Mouse (Mus musculus): ENCODE data around the gene Syngr4.
"Not testable (repeated sequence)": the region's sequence is repeated elsewhere in the genome, so short reads cannot be mapped to it uniquely, and the experiment has no call there.

Gene Syngr4

GRCm38 (mm10) chr7:45916056-45917003 is 19.8 kb upstream of the Syngr4 start:
- in situ Hi-C loops (cut with MboI, MseI) = no loop called here

GRCm38 (mm10) chr7:45915011-45915410 is 18.5 kb upstream of the Syngr4 start:
- in situ Hi-C loops (cut with MboI, MseI) = no loop called here

- in situ Hi-C loops (cut with MboI, MseI) = no loop called here
These were observed 17.6 kb upstream of the Syngr4 start for GRCm38 (mm10) chr7:45914067-45914466.

GRCm38 (mm10) chr7:45909145-45909544 is 12.6 kb upstream of the Syngr4 start:
- in situ Hi-C loops (cut with MboI, MseI) = no loop called here

- in situ Hi-C loops (cut with MboI, MseI) = no loop called here
These were observed 11.9 kb upstream of the Syngr4 start for GRCm38 (mm10) chr7:45908384-45908783.

GRCm38 (mm10) chr7:45906622-45907021 is 10.1 kb upstream of the Syngr4 start:
- in situ Hi-C loops (cut with MboI, MseI) = no loop called here

GRCm38 (mm10) chr7:45902481-45903002 is 6.0 kb upstream of the Syngr4 start:
- in situ Hi-C loops (cut with MboI, MseI) = no loop called here

GRCm38 (mm10) chr7:45901562-45901961 is 5.0 kb upstream of the Syngr4 start:
- in situ Hi-C loops (cut with MboI, MseI) = no loop called here

- in situ Hi-C loops (cut with MboI, MseI) = not testable (repeated sequence)
These were observed 1.6 kb upstream of the Syngr4 start for GRCm38 (mm10) chr7:45898125-45898524.

- in situ Hi-C loops (cut with MboI, MseI) = no loop called here
These were observed 794 bp upstream of the Syngr4 start for GRCm38 (mm10) chr7:45897258-45897757.

GRCm38 (mm10) chr7:45895931-45896516 is 490 bp downstream of the Syngr4 start:
- in situ Hi-C loops (cut with MboI, MseI) = no loop called here

GRCm38 (mm10) chr7:45892651-45893050 is 3.9 kb downstream of the Syngr4 start:
- in situ Hi-C loops (cut with MboI, MseI) = no loop called here

GRCm38 (mm10) chr7:45887246-45887645 is 9.3 kb downstream of the Syngr4 start:
- in situ Hi-C loops (cut with MboI, MseI) = no loop called here

GRCm38 (mm10) chr7:45881011-45881410 is 15.5 kb downstream of the Syngr4 start:
- in situ Hi-C loops (cut with MboI, MseI) = no loop called here

GRCm38 (mm10) chr7:45880531-45880930 is 16.0 kb downstream of the Syngr4 start:
- in situ Hi-C loops (cut with MboI, MseI) = no loop called here

- in situ Hi-C loops (cut with MboI, MseI) = not testable (repeated sequence)
These were observed 18.2 kb downstream of the Syngr4 start, which contains the start of gene Grin2d for GRCm38 (mm10) chr7:45878278-45878677. Gene Grin2d, minus strand, starts transcription at chr7:45878378.

- in situ Hi-C loops (cut with MboI, MseI) = no loop called here
These were observed 19.6 kb downstream of the Syngr4 start for GRCm38 (mm10) chr7:45876895-45877294.

GRCm38 (mm10) chr7:45873061-45873947 is 23.2 kb downstream of the Syngr4 start:
- in situ Hi-C loops (cut with MboI, MseI) = no loop called here

- in situ Hi-C loops (cut with MboI, MseI) = no loop called here
These were observed 23.9 kb downstream of the Syngr4 start, which contains the start of gene Kdelr1 for GRCm38 (mm10) chr7:45872624-45873023. Gene Kdelr1, plus strand, starts transcription at chr7:45872772.

- in situ Hi-C loops (cut with MboI, MseI) = no loop called here
These were observed 26.0 kb downstream of the Syngr4 start for GRCm38 (mm10) chr7:45870282-45871058.

Measured in regulatory T cell (primary cell).